Mouse (Mus musculus) forebrain, embryonic 16.5 days (tissue): Measurements from ENCODE around the gene Palld. TPM values are rescaled to one million over a fixed set of nuclear protein-coding genes. Genes with fewer than 3 reads are reported as not detected.

Source experiments
- ATAC-seq: fragments of 200-750 bp; cut with Nextera tagmentation; 2 replicates; pipeline ENCODE4 v1.8.0; 2017; ENCODE audit warnings: mild to moderate bottlenecking, moderate library complexity
- H3K27ac ChIP-seq: fragments of 300-500 bp; sonication (generic); 2 replicates; pipeline ENCODE4 v1.5.1; 2014; ENCODE audit warnings: low read length, control low read depth
- H3K27me3 ChIP-seq: fragments of 300-500 bp; sonication (generic); replicated peaks from 2 replicates; pipeline ENCODE4 v1.6.1; 2014; ENCODE audit warnings: low read length; ENCODE audit not compliant: control insufficient read depth, insufficient read depth
- H3K36me3 ChIP-seq: fragments of 300-500 bp; sonication (generic); 2 replicates; pipeline ENCODE4 v1.6.1; 2014; ENCODE audit not compliant: control insufficient read depth, insufficient read depth
- H3K4me1 ChIP-seq: fragments of 300-500 bp; sonication (generic); replicated peaks from 2 replicates; pipeline ENCODE4 v1.6.1; 2014; ENCODE audit warnings: low read length; ENCODE audit not compliant: control insufficient read depth, insufficient read depth
- H3K4me2 ChIP-seq: fragments of 300-500 bp; sonication (generic); 2 replicates; pipeline ENCODE4 v1.6.1; 2014; ENCODE audit warnings: mild to moderate bottlenecking, low read length, control low read depth
- H3K4me3 ChIP-seq: fragments of 300-500 bp; sonication (generic); replicated peaks from 2 replicates; pipeline ENCODE4 v1.5.1; 2014; ENCODE audit warnings: mild to moderate bottlenecking, low read length, control low read depth
- H3K9ac ChIP-seq: fragments of 300-500 bp; sonication (generic); replicated peaks from 2 replicates; pipeline ENCODE4 v1.6.1; 2014; ENCODE audit warnings: low read depth, low read length, control low read depth
- H3K9me3 ChIP-seq: fragments of 300-500 bp; sonication (generic); 2 replicates; pipeline ENCODE4 v1.6.1; 2016; ENCODE audit warnings: low read length; ENCODE audit not compliant: control insufficient read depth
- WGBS: fragments of 180-500 bp; shearing (Covaris S2); extraction: QIAGEN DNeasy Blood & Tissue Kit; methylation state at CpG from one replicate; pipeline ENCODE4 v1.1.7; 2014; 5-methylcytosine and 5-hydroxymethylcytosine counted together
- polyA plus RNA-seq: library from polyadenylated mRNA; unstranded; fragments of >200 nt; fragmentation: Nextera tagmentation; extraction: Ambion mirVana; gene quantifications from 2 replicates; pipeline ENCODE4 v1.2.1, GENCODE M21; 2015

Gene Palld
- polyA plus RNA-seq, 1 experiment from 2014 or later: 16.8 TPM

DNA sequence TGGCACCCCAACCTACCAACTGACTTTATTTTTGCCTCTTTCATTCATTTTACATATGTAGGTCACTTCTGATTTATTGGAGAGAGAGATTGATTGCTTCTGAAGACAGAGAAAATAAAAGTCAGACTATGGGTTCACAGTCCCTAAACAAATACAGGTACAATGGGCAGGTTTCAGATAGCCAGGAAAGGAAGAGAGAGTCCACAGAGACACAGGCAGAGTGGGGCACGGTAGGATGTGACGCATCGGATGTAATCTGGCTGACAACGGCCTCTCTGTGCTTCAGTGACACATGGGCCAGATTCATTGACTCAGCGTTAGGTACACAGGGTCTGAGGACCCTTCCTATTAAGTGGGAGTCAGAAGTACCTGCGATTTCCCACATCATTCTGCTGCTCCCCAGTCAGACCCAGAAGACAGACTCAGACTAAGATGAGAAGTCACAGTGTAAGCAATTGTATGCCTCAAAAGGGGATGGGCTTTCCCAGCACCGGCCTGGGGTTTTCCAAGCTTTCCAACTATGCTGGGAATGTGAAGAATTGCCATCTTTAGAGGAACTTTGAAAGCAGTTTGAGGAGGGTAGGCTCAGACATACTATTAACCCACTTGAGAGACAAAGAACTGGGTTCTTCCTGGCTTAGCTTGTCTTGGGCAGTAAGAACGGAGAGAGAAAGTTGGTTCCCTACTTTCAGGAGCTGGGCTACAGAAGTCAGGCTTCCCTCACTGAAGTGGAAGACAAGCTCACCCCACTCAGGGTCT is 329.1 kb downstream of the Palld start:
- ATAC-seq: no peak
- no peak overlapping the region for H3K27ac ChIP-seq
- no peak overlapping the region for H3K4me3 ChIP-seq
- 85% methylated on average over 8 of the region's 8 CpGs for WGBS
- H3K4me2 ChIP-seq: no peak overlapping the region
- H3K27me3 ChIP-seq: no peaks in the 10 kb centered on the region
- no peak overlapping the region for H3K9ac ChIP-seq
- H3K4me1 ChIP-seq: no peaks in the 10 kb centered on the region
- H3K36me3 ChIP-seq: no peaks in the 10 kb centered on the region
- H3K9me3 ChIP-seq: no peaks in the 10 kb centered on the region

DNA sequence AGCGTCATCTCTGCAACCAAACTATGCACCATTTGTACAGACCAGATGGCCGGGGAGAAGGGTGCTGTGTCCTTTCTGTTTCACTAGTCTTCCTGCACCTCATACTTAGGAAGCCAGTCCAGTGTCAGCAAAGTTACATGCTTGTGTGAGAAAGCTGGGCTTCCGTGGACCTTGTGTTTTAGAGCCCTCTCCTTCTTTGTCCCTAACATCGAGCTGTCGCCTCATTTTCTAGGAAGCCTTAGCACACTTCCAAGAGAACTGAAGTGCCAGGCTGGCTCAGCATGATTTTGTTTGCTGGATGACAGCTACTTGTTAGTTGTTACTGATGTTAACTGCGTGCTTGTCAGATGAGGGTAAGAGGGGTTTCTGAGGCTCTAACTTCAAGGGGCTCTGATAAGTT is 329.8 kb downstream of the Palld start:
- H3K4me1 ChIP-seq: no peaks in the 10 kb centered on the region
- no peaks in the 10 kb centered on the region for H3K36me3 ChIP-seq
- WGBS: 87% methylated on average over 6 of the region's 6 CpGs
- no peak for ATAC-seq
- H3K27ac ChIP-seq: no peak overlapping the region
- no peaks in the 10 kb centered on the region for H3K27me3 ChIP-seq
- H3K4me3 ChIP-seq: no peak overlapping the region
- no peak overlapping the region for H3K4me2 ChIP-seq
- H3K9me3 ChIP-seq: no peaks in the 10 kb centered on the region
- H3K9ac ChIP-seq: no peak overlapping the region

DNA sequence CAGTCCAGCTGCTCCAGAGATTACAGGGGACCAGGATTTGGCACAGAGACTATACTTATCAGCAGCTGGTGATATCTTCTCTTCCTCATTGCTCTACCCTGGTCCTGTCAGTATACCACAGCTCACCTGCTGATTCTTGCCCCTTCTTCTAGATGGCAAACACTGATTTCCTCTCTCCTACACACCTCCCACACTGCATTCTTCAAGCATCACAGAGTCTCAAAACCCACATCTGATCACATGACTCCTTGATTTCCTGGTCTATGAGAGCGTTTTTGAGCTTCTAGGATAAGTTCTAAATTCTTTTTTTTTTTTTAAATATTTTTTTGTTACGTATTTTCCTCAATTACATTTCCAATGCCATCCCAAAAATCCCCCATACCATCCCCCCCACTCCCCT is 331.9 kb downstream of the Palld start:
- no peaks in the 10 kb centered on the region for H3K27me3 ChIP-seq
- H3K4me3 ChIP-seq: no peak overlapping the region
- H3K4me2 ChIP-seq: no peak overlapping the region
- 97% methylated on average over 2 of the region's 2 CpGs for WGBS
- H3K9ac ChIP-seq: no peak overlapping the region
- H3K36me3 ChIP-seq: no peaks in the 10 kb centered on the region
- H3K27ac ChIP-seq: no peak overlapping the region
- ATAC-seq: no peak
- H3K4me1 ChIP-seq: no peaks in the 10 kb centered on the region
- H3K9me3 ChIP-seq: no peaks in the 10 kb centered on the region

DNA sequence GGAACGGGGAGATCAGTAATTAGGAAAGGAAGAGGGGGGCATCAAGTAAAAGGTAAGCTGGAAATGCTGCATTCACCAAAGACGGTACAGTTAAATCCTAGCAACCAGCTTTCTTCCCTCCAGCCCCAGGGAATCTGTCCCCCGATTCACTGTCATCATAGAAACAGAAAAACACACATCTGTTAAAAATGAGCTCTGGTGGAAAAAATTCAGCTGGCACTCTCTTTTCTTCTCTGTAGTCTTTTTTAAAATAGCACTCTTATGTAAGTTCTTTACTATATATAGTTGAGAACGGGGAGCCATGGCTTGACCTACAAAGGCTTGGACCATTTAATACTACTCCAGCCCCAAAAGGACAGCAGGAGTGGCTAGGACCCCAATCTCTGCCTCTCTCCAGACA is 332.8 kb downstream of the Palld start:
- no peak for ATAC-seq
- Histone ChIP-seq H3K4me3 (no peak overlapping the region), H3K36me3 (no peaks in the 10 kb centered on the region), H3K27ac (no peak overlapping the region), H3K27me3 (no peaks in the 10 kb centered on the region), H3K4me2 (no peak overlapping the region), H3K9ac (no peak overlapping the region), H3K9me3 (no peaks in the 10 kb centered on the region), H3K4me1 (no peaks in the 10 kb centered on the region)
- 75% methylated on average over 4 of the region's 4 CpGs for WGBS

DNA sequence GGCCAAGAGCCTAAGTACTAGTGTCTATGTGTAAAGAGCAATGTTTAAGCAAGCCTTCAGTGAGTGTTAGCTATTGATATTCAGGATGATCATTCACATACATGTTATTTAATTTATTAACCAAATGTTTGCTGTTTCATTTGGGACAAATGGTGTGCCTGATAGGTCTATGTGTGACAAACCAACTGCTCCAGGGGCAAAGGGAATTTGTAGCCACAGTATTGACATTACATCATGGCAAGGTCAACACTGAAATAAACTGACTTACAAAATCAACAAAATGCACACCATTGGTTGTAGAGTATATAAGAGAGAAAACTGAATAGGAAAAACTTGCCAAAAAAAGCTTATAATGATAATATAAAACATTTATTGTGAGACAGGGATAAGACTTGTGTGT is 333.3 kb downstream of the Palld start:
- ATAC-seq: no peak
- Histone ChIP-seq H3K9me3 (no peaks in the 10 kb centered on the region), H3K9ac (no peak overlapping the region), H3K4me1 (no peaks in the 10 kb centered on the region), H3K4me2 (no peak overlapping the region), H3K27ac (no peak overlapping the region), H3K36me3 (no peaks in the 10 kb centered on the region), H3K4me3 (no peak overlapping the region), H3K27me3 (no peaks in the 10 kb centered on the region)

DNA sequence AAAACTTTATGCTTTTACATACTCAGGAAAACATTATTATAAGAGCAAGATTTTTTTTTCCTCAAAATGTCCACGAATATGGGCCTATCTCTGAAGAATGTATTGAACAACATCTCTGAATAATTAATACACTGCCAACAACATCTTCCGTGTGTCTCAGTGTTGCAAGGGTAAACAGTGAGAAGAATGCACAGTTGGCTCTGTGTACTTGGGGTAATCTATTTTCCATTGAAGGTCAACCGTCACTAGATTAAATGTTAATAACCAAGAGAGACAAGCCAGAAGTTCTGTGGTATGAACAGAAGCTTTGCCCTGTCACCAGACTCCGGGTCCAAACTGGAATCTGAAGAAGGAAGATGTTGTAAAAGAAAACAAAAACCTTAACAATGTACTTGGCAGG is 339.1 kb downstream of the Palld start:
- Histone ChIP-seq H3K4me2 (no peak overlapping the region), H3K27me3 (no peaks in the 10 kb centered on the region), H3K27ac (no peak overlapping the region), H3K4me1 (no peaks in the 10 kb centered on the region), H3K36me3 (no peaks in the 10 kb centered on the region), H3K4me3 (no peak overlapping the region), H3K9ac (no peak overlapping the region), H3K9me3 (no peaks in the 10 kb centered on the region)
- WGBS: 87% methylated on average over 4 of the region's 4 CpGs
- no peak for ATAC-seq

DNA sequence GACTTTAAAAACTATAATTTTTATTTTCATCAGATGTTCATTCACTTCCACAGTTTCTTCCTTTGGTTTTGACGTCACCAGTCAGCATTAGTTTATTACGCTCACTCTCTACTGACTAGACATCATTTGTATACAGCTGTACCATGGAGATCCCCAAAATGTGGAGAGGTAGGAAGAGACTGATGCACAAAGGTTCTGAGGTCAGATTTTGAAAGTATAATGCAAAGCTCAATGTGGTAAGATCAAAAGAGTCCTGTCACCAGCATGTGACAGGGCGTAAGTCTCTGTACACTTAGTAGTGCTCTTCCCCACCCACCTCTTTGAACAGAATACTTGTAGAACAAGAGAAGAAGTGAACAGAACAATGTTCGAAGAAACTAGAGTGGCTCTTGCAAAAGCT is 339.9 kb downstream of the Palld start:
- Histone ChIP-seq H3K4me3 (no peak overlapping the region), H3K4me1 (no peaks in the 10 kb centered on the region), H3K4me2 (no peak overlapping the region), H3K9ac (no peak overlapping the region), H3K27me3 (no peaks in the 10 kb centered on the region), H3K9me3 (no peaks in the 10 kb centered on the region), H3K27ac (no peak overlapping the region), H3K36me3 (no peaks in the 10 kb centered on the region)
- 98% methylated on average over 4 of the region's 4 CpGs for WGBS
- no peak for ATAC-seq

DNA sequence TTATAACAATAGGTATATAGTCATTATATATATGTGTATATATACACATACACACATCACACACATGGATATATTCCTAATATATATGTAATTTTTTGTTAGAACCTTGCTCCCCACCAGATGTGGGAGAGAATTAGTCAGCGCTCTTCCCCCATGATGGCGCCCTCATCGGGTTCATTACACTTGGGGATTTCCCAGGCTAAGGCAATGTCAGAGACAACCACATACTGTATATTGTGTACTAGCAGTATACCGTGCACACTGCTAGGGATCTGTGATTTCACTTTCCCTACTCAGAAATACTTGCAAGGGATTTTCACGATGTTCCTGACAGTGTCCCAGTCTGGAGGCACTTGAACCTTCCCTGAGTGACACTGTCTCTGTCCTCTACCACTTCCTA is 341.3 kb downstream of the Palld start:
- ATAC-seq: no peak
- Histone ChIP-seq H3K36me3 (no peaks in the 10 kb centered on the region), H3K9me3 (no peaks in the 10 kb centered on the region), H3K27ac (no peak overlapping the region), H3K27me3 (no peaks in the 10 kb centered on the region), H3K4me2 (no peak overlapping the region), H3K4me3 (no peak overlapping the region), H3K9ac (no peak overlapping the region), H3K4me1 (no peaks in the 10 kb centered on the region)
- WGBS: 97% methylated on average over 5 of the region's 5 CpGs

DNA sequence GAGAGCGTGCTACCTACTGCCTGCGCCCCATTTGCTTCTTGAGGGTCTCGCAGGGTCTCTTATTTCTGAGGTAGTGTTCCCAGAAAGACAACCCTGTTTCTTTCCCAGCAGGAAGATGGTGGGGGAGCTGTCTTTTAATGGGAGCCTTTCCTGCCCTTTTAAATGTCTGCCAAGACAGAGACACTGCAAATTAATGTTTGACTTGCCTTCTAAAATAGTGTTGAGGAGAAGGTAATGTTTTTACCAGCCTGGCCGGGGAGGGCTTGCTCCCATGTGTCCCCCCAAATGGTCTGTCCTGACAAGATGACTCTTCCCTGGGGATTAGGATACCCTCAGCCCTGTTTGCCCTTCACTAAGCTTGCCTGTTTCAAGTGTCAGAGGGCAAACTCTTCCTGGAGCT is 342.5 kb downstream of the Palld start:
- no peak for ATAC-seq
- Histone ChIP-seq H3K4me1 (no peaks in the 10 kb centered on the region), H3K36me3 (no peaks in the 10 kb centered on the region), H3K4me2 (no peak overlapping the region), H3K27me3 (no peaks in the 10 kb centered on the region), H3K9me3 (no peaks in the 10 kb centered on the region), H3K9ac (no peak overlapping the region), H3K4me3 (no peak overlapping the region), H3K27ac (no peak overlapping the region)
- WGBS: 96% methylated on average over 4 of the region's 4 CpGs

DNA sequence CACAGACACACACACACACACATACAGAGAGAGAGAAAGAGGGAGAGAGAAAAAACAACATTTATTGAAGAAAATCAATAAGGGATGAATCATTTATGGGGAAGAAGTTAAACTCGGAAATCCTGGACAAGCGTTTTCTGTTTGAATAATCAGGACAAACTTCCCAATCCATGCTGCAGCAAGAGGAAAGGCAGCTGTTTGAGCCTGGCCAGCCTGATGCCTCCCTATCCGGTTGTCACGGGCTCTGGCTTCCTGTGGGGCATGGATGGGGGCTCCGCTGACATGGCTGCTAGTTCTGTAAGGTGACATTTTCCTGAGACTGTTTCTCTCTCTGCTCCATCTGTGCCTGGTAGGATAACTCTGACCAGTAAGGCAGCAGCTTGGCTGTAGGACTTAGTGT is 343.0 kb downstream of the Palld start:
- H3K9ac ChIP-seq: no peak overlapping the region
- H3K4me2 ChIP-seq: no peak overlapping the region
- no peak overlapping the region for H3K4me3 ChIP-seq
- no peak overlapping the region for H3K27ac ChIP-seq
- WGBS: 97% methylated on average over 5 of the region's 5 CpGs
- no peaks in the 10 kb centered on the region for H3K27me3 ChIP-seq
- no peaks in the 10 kb centered on the region for H3K9me3 ChIP-seq
- H3K4me1 ChIP-seq: no peaks in the 10 kb centered on the region
- no peak for ATAC-seq
- no peaks in the 10 kb centered on the region for H3K36me3 ChIP-seq
